Mouse (Mus musculus) intestine, postnatal 0 days (tissue): Measurements from ENCODE around the gene Stx6. TPM values are rescaled to one million over a fixed set of nuclear protein-coding genes. Genes with fewer than 3 reads are reported as not detected.

Experiments used
- ATAC-seq: fragments of 200-750 bp; cut with Nextera tagmentation; 2 replicates; pipeline ENCODE4 v1.8.0; 2017; ENCODE audit warnings: mild to moderate bottlenecking, moderate TSS enrichment, moderate library complexity
- H3K27ac ChIP-seq: fragments of 300-500 bp; sonication (generic); 2 replicates; pipeline ENCODE4 v1.5.1; 2014; ENCODE audit warnings: mild to moderate bottlenecking, low read depth, low read length, moderate library complexity
- H3K27me3 ChIP-seq: fragments of 300-500 bp; sonication (generic); replicated peaks from 2 replicates; pipeline ENCODE4 v1.6.1; 2014; ENCODE audit warnings: low read length, mixed read lengths; ENCODE audit not compliant: control insufficient read depth, insufficient read depth
- H3K36me3 ChIP-seq: fragments of 300-500 bp; sonication (generic); 2 replicates; pipeline ENCODE4 v1.6.1; 2014; ENCODE audit warnings: mild to moderate bottlenecking, moderate library complexity; ENCODE audit not compliant: control insufficient read depth, insufficient read depth
- H3K4me1 ChIP-seq: fragments of 300-500 bp; sonication (generic); replicated peaks from 2 replicates; pipeline ENCODE4 v1.6.1; 2014; ENCODE audit warnings: antibody characterized with exemption, low read length, mixed read lengths; ENCODE audit not compliant: control insufficient read depth, insufficient read depth
- H3K4me2 ChIP-seq: fragments of 300-500 bp; sonication (generic); replicated peaks from 2 replicates; pipeline ENCODE4 v1.6.1; 2014; ENCODE audit warnings: low read depth, mild to moderate bottlenecking, moderate library complexity
- H3K4me3 ChIP-seq: fragments of 300-500 bp; sonication (generic); 2 replicates; pipeline ENCODE4 v1.5.1; 2014; ENCODE audit warnings: low read depth, low read length
- H3K9ac ChIP-seq: fragments of 300-500 bp; sonication (generic); 2 replicates; pipeline ENCODE4 v1.6.1; 2014; ENCODE audit warnings: mild to moderate bottlenecking, low read depth, low read length
- H3K9me3 ChIP-seq: fragments of 300-500 bp; sonication (generic); 2 replicates; pipeline ENCODE4 v1.6.1; 2016; ENCODE audit warnings: mixed run types; ENCODE audit not compliant: control insufficient read depth
- CTCF ChIP-seq: sonication (generic); IDR thresholded peaks from 2 replicates; pipeline ENCODE4 v1.5.1; 2016; ENCODE audit warnings: low read depth, mild to moderate bottlenecking, control low read depth, antibody characterized with exemption, moderate library complexity
- WGBS: fragments of 180-500 bp; shearing (Covaris S2); extraction: QIAGEN DNeasy Blood & Tissue Kit; methylation state at CpG from one replicate; pipeline ENCODE4 v1.1.7; 2014; 5-methylcytosine and 5-hydroxymethylcytosine counted together
- polyA plus RNA-seq: library from polyadenylated mRNA; unstranded; fragments of >200 nt; fragmentation: Nextera tagmentation; extraction: Ambion mirVana; gene quantifications from 2 replicates; pipeline ENCODE4 v1.2.1, GENCODE M21; 2015

Stx6 gene
- polyA plus RNA-seq, 1 experiment from 2014 or later, result 25.2 TPM

DNA sequence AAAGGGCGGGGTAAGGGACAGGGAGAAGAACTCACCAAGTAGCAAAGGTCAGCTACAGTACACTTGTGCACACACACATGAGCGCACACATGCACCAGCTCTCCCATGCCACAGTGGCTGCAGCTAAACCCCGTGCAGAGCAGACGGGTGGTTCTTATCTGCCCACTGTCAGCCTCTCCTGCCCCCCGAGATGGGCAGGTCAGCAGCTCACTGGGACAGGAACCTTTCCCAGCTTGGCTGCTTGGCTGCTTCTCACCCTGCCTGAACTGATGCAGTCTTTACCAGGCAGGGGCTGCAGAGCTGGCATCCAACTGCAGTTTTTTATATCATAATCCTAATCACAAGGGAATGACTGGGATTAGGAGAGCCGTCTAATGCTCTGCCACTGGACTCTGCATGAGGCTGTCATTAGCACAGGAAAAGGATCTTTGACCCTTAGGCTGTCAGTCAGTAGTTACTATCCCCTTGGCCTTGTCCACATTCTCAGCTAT is 94.2 kb downstream of the Stx6 start:
- WGBS, result 32% methylated on average over 6 of the region's 6 CpGs

DNA sequence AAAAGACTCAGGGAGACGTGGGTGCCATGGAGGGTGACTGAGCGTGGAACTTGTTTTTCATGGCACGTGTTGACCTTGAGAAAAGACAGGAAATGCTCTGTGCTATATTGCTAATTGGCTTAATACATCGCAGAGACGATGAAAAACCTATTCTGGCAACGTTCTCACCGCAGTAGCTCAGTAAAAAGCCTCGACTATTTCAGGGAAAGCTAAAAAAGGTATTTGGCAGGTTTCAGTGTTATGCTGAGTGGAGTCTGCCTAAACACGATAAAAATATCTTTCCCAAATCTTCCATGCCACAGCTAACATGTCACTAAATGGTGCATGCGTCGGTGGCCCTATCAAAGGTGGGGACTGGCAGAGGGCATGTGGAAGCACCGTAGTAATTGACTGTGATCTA is 94.6 kb downstream of the Stx6 start:
- H3K4me1 ChIP-seq, result no peaks in the 10 kb centered on the region
- H3K27ac ChIP-seq, result no peak overlapping the region
- no peaks in the 10 kb centered on the region for H3K9me3 ChIP-seq
- no peak overlapping the region for H3K9ac ChIP-seq
- H3K27me3 ChIP-seq, result no peaks in the 10 kb centered on the region
- WGBS, result 73% methylated on average over 12 of the region's 12 CpGs
- no peak overlapping the region for H3K4me2 ChIP-seq
- no peak overlapping the region for H3K4me3 ChIP-seq
- no peaks in the 10 kb centered on the region for H3K36me3 ChIP-seq
- no peak for ATAC-seq
- no peak for TF ChIP-seq CTCF

More for the DNA sequence above, 94.2 kb downstream of the Stx6 start:
- Histone ChIP-seq H3K36me3 (no peaks in the 10 kb centered on the region), H3K4me3 (no peak overlapping the region), H3K27ac (no peak overlapping the region), H3K4me2 (no peak overlapping the region), H3K9ac (no peak overlapping the region), H3K4me1 (no peaks in the 10 kb centered on the region), H3K9me3 (no peaks in the 10 kb centered on the region), H3K27me3 (no peaks in the 10 kb centered on the region)
- no peak for ATAC-seq
- no peak for TF ChIP-seq CTCF

DNA sequence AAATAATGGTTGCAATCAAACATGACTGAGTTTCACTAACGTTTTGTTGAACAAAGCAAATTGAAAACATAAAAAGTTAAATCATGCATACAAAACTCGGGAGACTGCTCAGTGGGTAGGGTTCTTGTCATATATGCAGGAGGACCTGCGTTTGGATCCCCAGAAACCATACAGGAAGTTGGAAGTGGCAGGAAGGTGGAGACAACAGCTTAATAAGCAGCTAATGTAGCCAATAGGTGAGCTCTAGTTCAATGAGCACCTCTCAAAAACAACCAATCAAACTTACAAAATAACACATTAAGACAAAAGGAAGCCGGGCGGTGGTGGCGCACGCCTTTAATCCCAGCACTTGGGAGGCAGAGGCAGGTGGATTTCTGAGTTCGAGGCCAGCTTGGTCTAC is 95.8 kb downstream of the Stx6 start:
- no peak overlapping the region for H3K4me2 ChIP-seq
- H3K27me3 ChIP-seq, result no peaks in the 10 kb centered on the region
- no peaks in the 10 kb centered on the region for H3K4me1 ChIP-seq
- H3K9ac ChIP-seq, result no peak overlapping the region
- H3K27ac ChIP-seq, result no peak overlapping the region
- no peaks in the 10 kb centered on the region for H3K36me3 ChIP-seq
- no peak overlapping the region for H3K4me3 ChIP-seq
- TF ChIP-seq CTCF, result no peak
- no peak for ATAC-seq
- no peaks in the 10 kb centered on the region for H3K9me3 ChIP-seq
- 89% methylated on average over 8 of the region's 8 CpGs for WGBS

Other genes starting within 250 kb of the Stx6 start
- gene Ier5, start 59.1 kb upstream of the Stx6 start, polyA plus RNA-seq, result 6.1 and 6.8 TPM in 2 replicates
- 2.8 and 3.4 TPM in 2 replicates for gene Mr1, start 11.9 kb upstream of the Stx6 start, polyA plus RNA-seq
- gene BC034090, start 85.7 kb downstream of the Stx6 start, polyA plus RNA-seq, result 1.0 and 1.3 TPM in 2 replicates